Mouse (Mus musculus): ENCODE measurements at regions not wholly inside any gene's neighbourhood (a gene's known extent, or its start where the extent isn't known, plus 50 kb on each side); places are given as distances from the start of the nearest gene placed in this dataset.
A peak's percentile ranks its signal among the peaks of the same experiment; 100 is the strongest.

DNA sequence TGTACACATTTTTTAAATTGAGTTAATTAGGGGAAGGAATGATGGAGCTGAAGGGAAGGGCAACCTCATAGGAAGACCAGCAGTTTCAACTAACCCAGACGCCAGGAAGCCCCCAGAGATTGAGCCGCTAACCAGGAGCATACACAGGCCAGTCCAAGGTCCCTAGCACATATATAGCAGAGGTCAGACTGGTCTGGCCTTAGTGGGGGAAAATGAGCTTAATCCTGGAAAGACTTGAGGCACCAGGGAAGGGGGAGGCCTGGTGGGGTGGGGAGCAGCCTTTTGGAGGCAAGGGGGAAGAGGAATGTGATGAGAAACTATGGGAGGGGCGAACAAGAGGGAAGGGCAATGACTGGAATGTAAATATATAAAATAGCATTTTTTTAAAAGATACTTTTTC, 188.3 kb upstream of the Cblb start:
- no peak for ATAC-seq (ENCODE audit: low FRiP score)
- no peaks in the 10 kb centered on the region for H3K27me3 ChIP-seq
- H3K27ac ChIP-seq, result no peak overlapping the region
- H3K4me2 ChIP-seq, result no peak overlapping the region
- 83% methylated on average over 3 of the region's 3 CpGs for WGBS
- no peaks in the 10 kb centered on the region for H3K4me1 ChIP-seq
- H3K4me3 ChIP-seq (replicated peaks), result no peak overlapping the region
- no peak overlapping the region for H3K9ac ChIP-seq
- H3K36me3 ChIP-seq (replicated peaks), result no peaks in the 10 kb centered on the region
- no peaks in the 10 kb centered on the region for H3K9me3 ChIP-seq

DNA sequence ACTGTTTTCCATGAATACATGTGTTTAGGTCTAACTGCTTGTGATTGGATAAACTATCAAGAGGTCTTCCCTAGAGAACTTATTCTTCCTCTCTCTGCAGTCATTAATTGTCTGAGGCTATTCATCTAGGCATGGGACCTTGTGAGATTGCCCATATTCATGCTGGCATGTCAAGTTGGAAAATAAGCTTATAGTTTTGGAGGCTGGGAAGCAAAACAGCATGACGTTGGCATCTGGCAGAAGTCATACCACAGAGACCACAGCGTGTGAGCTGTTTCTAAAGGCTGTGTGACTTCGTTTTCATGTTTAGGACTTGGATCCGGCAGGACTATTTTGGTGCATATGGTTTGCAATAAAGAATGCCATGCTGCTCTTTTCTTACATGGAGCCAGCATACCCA, 185.5 kb upstream of the Cblb start:
- no peaks in the 10 kb centered on the region for H3K27me3 ChIP-seq
- no peak overlapping the region for H3K4me2 ChIP-seq
- no peak overlapping the region for H3K27ac ChIP-seq
- H3K36me3 ChIP-seq (replicated peaks), result no peaks in the 10 kb centered on the region
- H3K9ac ChIP-seq, result no peak overlapping the region
- no peak for ATAC-seq (ENCODE audit: low FRiP score)
- WGBS, result 66% methylated on average over 4 of the region's 4 CpGs
- H3K9me3 ChIP-seq, result no peaks in the 10 kb centered on the region
- H3K4me3 ChIP-seq (replicated peaks), result no peak overlapping the region
- no peaks in the 10 kb centered on the region for H3K4me1 ChIP-seq

DNA sequence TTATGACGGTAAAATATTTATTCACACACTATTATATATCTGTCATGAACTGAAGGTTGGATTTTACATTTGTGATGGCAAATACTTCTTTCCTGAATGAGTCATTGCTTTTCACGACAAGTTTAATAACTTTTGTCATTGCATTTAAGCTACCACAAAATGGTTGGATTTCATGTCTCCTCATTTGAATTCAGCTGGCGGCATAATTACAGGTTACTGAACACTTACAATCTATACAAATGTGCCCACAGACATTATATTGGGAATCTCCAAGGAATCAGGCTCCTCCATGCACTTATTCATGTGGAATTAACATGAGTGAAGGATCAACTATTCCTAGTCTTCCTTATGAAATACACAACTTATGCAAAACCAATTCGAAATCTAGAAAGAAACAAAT, 150.3 kb upstream of the Cblb start:
- H3K9ac ChIP-seq, result no peak overlapping the region
- H3K27ac ChIP-seq, result no peak overlapping the region
- H3K4me1 ChIP-seq, result no peaks in the 10 kb centered on the region; the same call in 1 of the 2 replicates
- H3K36me3 ChIP-seq (replicated peaks), result no peaks in the 10 kb centered on the region
- H3K9me3 ChIP-seq, result no peaks in the 10 kb centered on the region
- no peak overlapping the region for H3K4me3 ChIP-seq (replicated peaks)
- 59% methylated on average over 4 of the region's 4 CpGs for WGBS
- no peak overlapping the region for H3K4me2 ChIP-seq
- peak; percentile 51; the same call in 1 of the 2 replicates for ATAC-seq (ENCODE audit: low FRiP score)
- H3K27me3 ChIP-seq, result no peaks in the 10 kb centered on the region

DNA sequence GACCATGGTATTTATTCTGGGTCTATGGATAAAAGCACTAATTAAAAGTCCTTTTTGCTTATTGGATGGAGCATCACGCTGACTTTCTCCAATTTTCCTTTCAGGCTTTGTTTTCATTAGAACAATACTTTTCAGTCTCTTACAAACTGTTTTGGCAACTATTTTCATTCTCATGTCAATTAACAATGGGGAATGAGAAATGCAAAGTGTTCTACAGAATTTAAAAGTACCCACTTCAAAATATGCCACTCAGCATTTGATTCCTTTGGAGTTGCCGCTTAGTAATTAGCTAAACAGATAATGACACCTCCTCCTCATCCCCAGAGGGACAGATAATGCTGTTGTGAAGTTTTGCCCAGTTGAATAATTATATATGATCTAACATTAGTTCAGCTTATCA, 149.9 kb upstream of the Cblb start:
- no peaks in the 10 kb centered on the region; the same call in 1 of the 2 replicates for H3K4me1 ChIP-seq
- no peaks in the 10 kb centered on the region for H3K36me3 ChIP-seq (replicated peaks)
- H3K4me2 ChIP-seq, result no peak overlapping the region
- H3K9ac ChIP-seq, result no peak overlapping the region
- 32% methylated on average over 2 of the region's 2 CpGs for WGBS
- no peak overlapping the region for H3K4me3 ChIP-seq (replicated peaks)
- H3K27me3 ChIP-seq, result no peaks in the 10 kb centered on the region
- no peaks in the 10 kb centered on the region for H3K9me3 ChIP-seq
- H3K27ac ChIP-seq, result no peak overlapping the region
- peak; percentile 71; the same call in 1 of the 2 replicates for ATAC-seq (ENCODE audit: low FRiP score)

DNA sequence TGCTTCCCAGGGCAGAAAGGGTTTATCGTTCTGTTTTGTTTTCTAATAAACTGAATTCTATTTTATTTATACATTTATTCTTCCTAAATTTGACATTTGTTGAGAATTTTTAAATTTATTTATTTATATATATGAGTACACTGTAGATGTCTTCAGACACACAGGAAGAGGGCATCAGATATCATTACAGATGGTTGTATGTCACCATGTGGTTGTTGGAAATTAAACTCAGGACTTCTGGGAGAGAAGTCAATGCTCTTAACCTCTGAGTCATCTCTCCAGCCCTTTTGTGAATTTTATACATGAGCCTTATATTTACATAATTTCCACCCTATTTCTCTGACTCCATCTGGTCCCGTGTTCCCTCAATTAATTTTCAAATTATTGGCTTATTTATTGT, 147.2 kb upstream of the Cblb start:
- H3K27ac ChIP-seq, result no peak overlapping the region
- H3K27me3 ChIP-seq, result no peaks in the 10 kb centered on the region
- no peaks in the 10 kb centered on the region for H3K36me3 ChIP-seq (replicated peaks)
- ATAC-seq (ENCODE audit: low FRiP score), result no peak
- no peak overlapping the region for H3K4me3 ChIP-seq (replicated peaks)
- H3K4me2 ChIP-seq, result no peak overlapping the region
- H3K9me3 ChIP-seq, result no peaks in the 10 kb centered on the region
- no peak overlapping the region for H3K9ac ChIP-seq
- 91% methylated on average over 2 of the region's 2 CpGs for WGBS
- H3K4me1 ChIP-seq, result no peaks in the 10 kb centered on the region; the same call in 1 of the 2 replicates

DNA sequence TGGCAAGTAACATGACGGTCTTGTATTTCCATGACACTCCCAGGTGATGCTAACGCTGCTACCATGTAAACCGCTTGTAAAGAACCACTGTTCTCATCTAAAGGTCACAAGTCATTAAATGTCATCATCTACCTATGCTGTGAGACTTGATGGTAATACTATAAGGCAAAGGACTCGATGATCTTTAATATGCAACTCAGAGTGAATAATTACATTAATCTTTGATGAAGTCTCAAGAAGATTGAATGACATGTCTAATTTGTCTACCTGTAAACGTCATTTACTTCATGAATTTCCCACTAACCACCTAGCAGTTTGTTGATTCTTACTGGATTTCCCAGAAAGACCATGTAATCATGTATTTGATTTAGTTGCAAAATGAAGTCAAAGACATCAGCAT, 143.5 kb upstream of the Cblb start:
- no peak for ATAC-seq (ENCODE audit: low FRiP score)
- Histone ChIP-seq H3K27ac (no peak overlapping the region), H3K9me3 (no peaks in the 10 kb centered on the region), H3K4me2 (no peak overlapping the region), H3K36me3 (replicated peaks) (no peaks in the 10 kb centered on the region), H3K4me3 (replicated peaks) (no peak overlapping the region), H3K4me1 (no peaks in the 10 kb centered on the region), H3K9ac (no peak overlapping the region), H3K27me3 (no peaks in the 10 kb centered on the region)
- WGBS, result 88% methylated on average over 5 of the region's 5 CpGs

DNA sequence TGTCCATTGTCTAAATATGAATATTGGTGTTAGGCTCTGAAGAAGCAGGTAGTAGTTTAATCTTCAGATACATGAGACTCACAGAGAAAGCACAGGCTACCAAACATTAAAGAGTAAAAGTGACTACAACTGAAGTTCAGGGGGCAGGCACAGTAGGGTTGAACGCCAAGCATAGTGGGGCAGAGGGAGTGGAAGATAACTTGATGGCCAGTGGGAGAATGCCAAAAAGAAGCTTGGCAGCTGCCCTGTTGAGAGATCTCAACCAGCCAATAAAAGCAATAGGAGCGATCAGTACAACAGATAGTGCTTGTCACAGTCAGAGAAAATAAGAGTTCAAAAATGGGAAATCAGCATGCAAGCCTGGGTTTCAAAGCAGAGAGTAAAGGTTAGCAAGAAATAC, 125.4 kb upstream of the Cblb start:
- no peaks in the 10 kb centered on the region for H3K27me3 ChIP-seq
- H3K9ac ChIP-seq, result no peak overlapping the region
- H3K27ac ChIP-seq, result no peak overlapping the region
- 98% methylated on average over 2 of the region's 2 CpGs for WGBS
- H3K4me3 ChIP-seq (replicated peaks), result no peak overlapping the region
- no peaks in the 10 kb centered on the region for H3K36me3 ChIP-seq (replicated peaks)
- H3K4me2 ChIP-seq, result no peak overlapping the region
- ATAC-seq (ENCODE audit: low FRiP score), result no peak
- H3K9me3 ChIP-seq, result 0 out of 2 replicates have a peak, but pooled peaks cover 5% of the 10 kb centered on the region
- no peaks in the 10 kb centered on the region for H3K4me1 ChIP-seq

DNA sequence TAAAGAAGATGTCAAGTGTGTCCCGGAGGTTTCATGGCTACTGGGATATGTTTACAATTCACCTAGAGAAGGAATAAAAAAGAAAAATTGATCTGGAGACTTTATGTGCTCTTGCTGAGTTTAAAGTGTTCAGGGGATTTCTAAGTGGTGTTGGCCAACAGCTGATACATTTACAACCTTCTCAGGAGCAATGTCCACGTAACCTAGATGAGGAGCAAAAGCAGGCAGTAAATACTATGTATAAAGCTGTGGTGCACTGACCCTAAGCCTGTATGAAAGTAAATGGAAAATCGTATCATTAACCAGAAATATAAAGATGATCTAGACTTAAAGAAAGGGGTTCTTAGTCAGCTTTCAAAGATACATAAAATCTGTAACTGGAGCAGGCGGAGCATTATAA, 124.3 kb upstream of the Cblb start:
- 92% methylated on average over 4 of the region's 4 CpGs for WGBS

DNA sequence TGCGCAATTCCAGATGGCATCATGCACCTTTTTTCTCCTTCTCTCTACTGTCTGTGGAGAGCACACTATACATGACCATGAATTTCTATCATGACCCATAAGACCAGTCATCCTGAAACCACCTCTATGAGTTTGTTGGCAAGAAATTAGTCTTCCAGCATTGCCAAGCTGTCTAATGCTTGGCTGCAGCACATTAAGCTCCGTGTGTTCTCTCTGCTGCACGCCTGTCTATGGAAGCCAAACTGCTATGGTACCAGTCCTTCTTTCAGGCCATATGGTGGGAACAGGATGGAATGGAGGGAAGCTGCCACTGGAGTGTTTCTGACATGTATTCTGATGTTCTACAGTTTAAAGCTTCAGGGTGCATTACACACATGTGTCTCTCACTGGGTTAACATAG, 121.0 kb upstream of the Cblb start:
- no peak overlapping the region for H3K27ac ChIP-seq

More for the DNA sequence above, 124.3 kb upstream of the Cblb start:
- ATAC-seq (ENCODE audit: low FRiP score), result no peak
- Histone ChIP-seq H3K4me3 (replicated peaks) (no peak overlapping the region), H3K4me2 (no peak overlapping the region), H3K4me1 (no peaks in the 10 kb centered on the region), H3K27ac (no peak overlapping the region), H3K9ac (no peak overlapping the region), H3K27me3 (no peaks in the 10 kb centered on the region), H3K9me3 (no peaks in the 10 kb centered on the region), H3K36me3 (replicated peaks) (no peaks in the 10 kb centered on the region)

DNA sequence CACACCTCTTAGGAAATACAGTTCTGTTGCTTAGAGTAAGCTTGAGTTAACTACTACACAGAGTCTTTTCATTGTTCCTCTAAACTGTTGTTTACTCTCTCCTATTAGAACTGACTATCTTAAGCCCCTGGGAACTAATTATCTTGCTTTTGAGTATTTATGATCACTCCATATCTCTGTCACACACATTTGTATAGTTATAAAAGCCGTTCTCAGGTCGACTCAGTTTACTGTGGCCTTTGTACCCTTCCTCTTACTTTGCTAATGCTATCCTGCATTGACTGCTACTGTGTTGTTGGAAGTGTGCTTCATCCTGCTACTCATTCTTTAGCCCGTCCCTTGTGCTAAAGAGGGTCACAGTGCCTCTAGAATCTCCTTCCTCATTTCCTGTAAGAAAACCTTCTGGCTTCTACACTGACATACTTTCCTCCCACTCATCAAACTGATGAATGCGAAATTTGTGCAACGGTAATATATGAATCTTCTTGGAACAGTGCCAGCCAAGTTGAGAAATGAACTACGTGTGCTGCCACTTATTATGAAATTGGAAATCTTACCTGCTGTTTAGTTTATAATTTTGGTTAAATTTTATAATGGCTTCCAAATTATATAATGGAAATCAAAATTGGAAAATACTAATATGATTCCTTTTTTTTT, 119.8 kb upstream of the Cblb start:
- WGBS, result 80% methylated on average over 6 of the region's 6 CpGs
- no peak overlapping the region for H3K4me3 ChIP-seq (replicated peaks)
- H3K4me1 ChIP-seq, result peaks cover 10% of the 10 kb centered on the region
- H3K27me3 ChIP-seq, result no peaks in the 10 kb centered on the region
- no peak overlapping the region for H3K27ac ChIP-seq
- H3K4me2 ChIP-seq, result no peak overlapping the region
- no peaks in the 10 kb centered on the region for H3K9me3 ChIP-seq
- H3K36me3 ChIP-seq (replicated peaks), result no peaks in the 10 kb centered on the region
- H3K9ac ChIP-seq, result no peak overlapping the region
- ATAC-seq (ENCODE audit: low FRiP score), result no peak

More for the DNA sequence above, 121.0 kb upstream of the Cblb start:
- ATAC-seq (ENCODE audit: low FRiP score), result no peak
- Histone ChIP-seq H3K36me3 (replicated peaks) (no peaks in the 10 kb centered on the region), H3K9me3 (no peaks in the 10 kb centered on the region), H3K9ac (no peak overlapping the region), H3K4me2 (no peak overlapping the region), H3K4me1 (no peaks in the 10 kb centered on the region), H3K4me3 (replicated peaks) (no peak overlapping the region), H3K27me3 (no peaks in the 10 kb centered on the region)
- 91% methylated on average over 3 of the region's 3 CpGs for WGBS

DNA sequence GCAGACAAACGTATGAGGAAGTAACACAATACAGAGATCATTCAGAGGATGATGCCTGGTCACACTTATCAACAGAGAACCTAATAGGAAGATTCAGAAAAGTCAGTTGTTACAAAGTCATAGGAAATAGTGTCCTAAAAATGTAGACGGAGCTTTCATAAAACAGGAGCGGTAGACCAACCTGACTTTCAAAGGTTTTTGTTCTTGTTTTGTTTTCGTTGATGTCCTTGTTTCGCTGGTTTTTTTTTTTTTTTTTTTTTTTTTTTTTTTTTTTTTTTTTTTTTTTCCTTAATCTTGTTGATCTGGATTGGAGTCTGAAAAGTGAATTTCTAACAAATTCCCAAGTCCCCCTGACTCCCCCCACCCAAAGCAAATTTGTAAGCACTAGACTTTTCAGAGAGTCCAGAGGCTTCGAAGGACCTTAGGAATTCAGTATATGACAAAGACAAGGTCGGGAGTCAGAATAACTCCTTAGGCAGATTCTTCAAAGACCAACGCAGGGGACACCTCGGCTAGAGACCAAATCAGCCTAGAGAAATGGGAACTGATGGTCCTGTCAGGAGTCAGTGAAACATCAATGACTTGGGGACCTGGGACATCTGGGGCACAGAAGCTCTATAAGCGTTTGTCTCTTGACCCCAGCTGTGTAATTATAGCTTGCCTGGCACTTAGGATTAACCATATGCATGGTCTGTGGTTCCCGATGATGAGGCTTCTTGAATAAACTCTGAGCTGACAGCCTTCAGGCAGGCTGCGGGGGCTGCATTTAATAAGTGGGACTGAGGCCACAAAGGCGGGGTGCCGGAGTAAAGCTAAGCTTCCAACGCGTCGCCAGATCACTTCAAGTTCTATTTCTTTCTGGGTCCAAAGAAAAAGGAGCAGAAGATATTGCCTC, 115.7 kb upstream of the Cblb start:
- Histone ChIP-seq H3K4me2 (peak overlapping the region; percentile 6; the same call in 1 of the 2 replicates), H3K9me3 (no peaks in the 10 kb centered on the region), H3K27me3 (no peaks in the 10 kb centered on the region), H3K36me3 (replicated peaks) (no peaks in the 10 kb centered on the region), H3K27ac (0 out of 2 replicates have a peak overlapping the region, but pooled peaks have one; percentile 13), H3K9ac (no peak overlapping the region), H3K4me3 (replicated peaks) (no peak overlapping the region), H3K4me1 (peaks cover 18% of the 10 kb centered on the region)
- 54% methylated on average over 17 of the region's 17 CpGs for WGBS
- ATAC-seq (ENCODE audit: low FRiP score), result peak; percentile 71

DNA sequence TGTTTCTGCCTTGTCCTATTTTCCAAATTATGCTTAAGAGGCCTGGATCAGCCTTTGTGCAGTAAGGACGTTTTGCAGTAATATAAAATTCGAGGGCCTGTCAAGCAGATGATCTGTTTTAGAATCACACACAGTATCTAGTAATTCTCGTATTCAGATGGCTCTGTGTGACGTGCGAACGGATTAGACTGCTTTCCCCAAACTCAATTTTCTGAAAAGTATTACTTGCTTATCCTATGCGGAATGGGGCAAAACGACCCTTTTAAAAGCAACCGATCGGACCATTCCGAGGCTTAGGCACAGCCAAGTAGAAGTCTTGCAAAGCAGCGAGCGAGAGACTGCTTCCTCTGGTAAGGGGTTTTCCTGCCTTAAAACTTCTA, 115.1 kb upstream of the Cblb start:
- H3K4me3 ChIP-seq (replicated peaks), result no peak overlapping the region
- H3K27ac ChIP-seq, result peak overlapping the region; percentile 13; the same call in 1 of the 2 replicates
- no peak for ATAC-seq (ENCODE audit: low FRiP score)
- peaks cover 18% of the 10 kb centered on the region for H3K4me1 ChIP-seq
- H3K36me3 ChIP-seq (replicated peaks), result no peaks in the 10 kb centered on the region
- no peaks in the 10 kb centered on the region for H3K9me3 ChIP-seq
- no peak overlapping the region for H3K9ac ChIP-seq
- no peaks in the 10 kb centered on the region for H3K27me3 ChIP-seq
- 64% methylated on average over 13 of the region's 13 CpGs for WGBS
- peak overlapping the region; percentile 6; the same call in 1 of the 2 replicates for H3K4me2 ChIP-seq
